Mouse (Mus musculus) embryonic fibroblast, embryonic 13.5 days (primary cell): ENCODE measurements around the gene Nop10. TPM values are rescaled to one million over a fixed set of nuclear protein-coding genes. Genes with fewer than 3 reads are reported as not detected.

Experiments used
- H3K27ac ChIP-seq: 2 replicates; pipeline ENCODE4 v1.5.1; 2012; ENCODE audit warnings: low read length, control low read depth, inconsistent platforms; ENCODE audit not compliant: insufficient read depth
- H3K4me1 ChIP-seq: 2 replicates; pipeline ENCODE4 v1.6.1; 2011; ENCODE audit warnings: low read length; ENCODE audit not compliant: control insufficient read depth, insufficient read depth
- H3K4me3 ChIP-seq: 2 replicates; pipeline ENCODE4 v1.5.1; 2011; ENCODE audit warnings: mild to moderate bottlenecking, control low read depth, low read length; ENCODE audit not compliant: insufficient read depth
- CTCF ChIP-seq: IDR thresholded peaks from 2 replicates; pipeline ENCODE4 v1.5.1; 2011; ENCODE audit warnings: mild to moderate bottlenecking, control low read depth, low read length, moderate library complexity, borderline replicate concordance; ENCODE audit not compliant: insufficient read depth
- POLR2A ChIP-seq: IDR thresholded peaks from 2 replicates; pipeline ENCODE4 v1.6.1; 2011; ENCODE audit warnings: low read depth, mild to moderate bottlenecking, control low read depth, low read length, moderate library complexity
- polyA plus RNA-seq: library from polyadenylated mRNA; stranded (reverse); fragments of >200 nt; gene quantifications from 2 replicates; pipeline ENCODE4 v1.2.4, GENCODE M21; 2011; ENCODE audit warnings: low read depth; ENCODE audit not compliant: missing spikeins, insufficient read length

Gene Nop10
- polyA plus RNA-seq, 1 experiment, result 70.7 TPM

DNA sequence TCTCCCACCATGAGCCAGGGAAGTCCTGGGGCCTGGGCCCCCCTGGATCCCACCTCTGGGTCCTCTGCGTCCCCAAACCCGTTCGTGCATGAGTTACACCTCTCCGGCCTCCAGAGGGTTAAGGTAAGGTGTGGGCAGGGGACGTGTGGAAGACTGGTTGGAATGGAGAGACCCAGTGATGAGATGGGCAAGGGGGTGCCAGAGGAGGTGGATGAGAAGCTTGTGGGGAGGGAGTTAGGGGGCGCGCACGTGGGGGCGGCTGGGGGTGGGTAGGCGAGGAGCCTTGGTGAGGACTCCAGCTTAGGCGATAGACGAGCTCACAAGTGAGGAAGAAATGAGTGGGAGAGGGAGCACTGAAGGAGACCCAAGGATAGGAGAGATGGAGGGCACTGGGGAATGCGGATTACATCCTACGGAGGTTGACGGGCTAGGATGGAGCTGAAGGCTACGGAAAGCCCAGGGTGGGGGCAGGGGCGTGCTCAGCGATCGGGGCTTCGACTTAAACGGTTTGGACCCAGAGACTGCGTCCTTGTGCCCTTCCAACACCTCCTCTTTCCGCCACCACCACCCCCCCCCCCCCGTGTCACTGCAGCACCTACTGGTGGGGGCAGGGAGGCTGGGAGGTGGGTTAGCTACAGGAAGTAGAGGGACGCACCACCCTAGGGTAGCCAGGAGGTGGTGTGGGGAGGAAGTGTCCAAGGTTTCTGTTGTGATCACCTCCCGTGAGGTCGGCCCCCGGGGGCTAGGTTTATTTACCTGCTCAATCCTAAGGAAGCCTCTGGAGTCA, 21.6 kb upstream of the Nop10 start:
- H3K4me3 ChIP-seq, result peak overlapping the region; percentile 89
- no peaks in the 10 kb centered on the region for H3K4me1 ChIP-seq
- no peak overlapping the region for H3K27ac ChIP-seq
- TF ChIP-seq POLR2A (no peak), CTCF (no peak)

DNA sequence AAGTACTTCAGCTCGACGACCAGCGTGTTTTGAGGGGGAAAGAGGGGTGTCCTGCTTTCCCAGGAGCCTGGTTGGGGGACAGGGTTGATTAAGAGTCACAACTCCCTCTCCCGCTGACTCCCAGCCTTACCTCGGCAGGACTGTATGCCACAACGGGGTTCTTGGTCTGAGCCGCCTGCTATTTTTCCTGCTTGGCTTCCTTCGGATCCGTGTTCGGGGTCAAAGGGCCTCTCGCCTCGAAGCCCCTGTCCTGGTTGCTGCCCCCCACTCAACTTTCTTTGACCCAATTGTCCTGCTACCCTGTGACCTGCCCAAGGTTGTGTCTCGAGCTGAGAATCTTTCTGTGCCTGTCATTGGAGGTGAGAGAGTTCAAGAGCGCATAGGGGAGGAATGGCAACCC, 19.9 kb upstream of the Nop10 start:
- Histone ChIP-seq H3K27ac (no peak overlapping the region), H3K4me3 (no peak overlapping the region), H3K4me1 (no peaks in the 10 kb centered on the region)
- no peak for TF ChIP-seq POLR2A
- no peak for TF ChIP-seq CTCF

DNA sequence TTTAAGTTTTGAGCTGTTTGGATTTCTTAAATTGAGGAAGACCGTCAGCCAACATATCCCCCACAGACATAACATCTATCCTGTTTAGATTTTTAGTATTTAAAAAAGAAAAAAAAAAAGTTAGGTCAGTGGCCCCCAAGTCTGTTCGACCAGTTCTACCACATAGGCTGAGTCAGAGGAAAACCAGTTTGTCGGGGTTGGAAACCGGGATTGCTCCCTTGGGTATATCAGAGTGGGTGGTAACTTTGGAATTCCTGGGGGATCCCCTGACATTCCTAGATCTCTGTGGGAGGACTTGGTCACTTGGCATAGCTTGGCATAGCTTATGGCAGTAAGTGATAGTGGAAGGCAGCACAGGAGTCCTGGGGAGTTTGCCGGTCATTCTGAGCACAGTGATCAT, 16.4 kb upstream of the Nop10 start:
- TF ChIP-seq POLR2A, result no peak
- no peak for TF ChIP-seq CTCF
- H3K27ac ChIP-seq, result no peak overlapping the region
- no peak overlapping the region for H3K4me3 ChIP-seq
- no peaks in the 10 kb centered on the region for H3K4me1 ChIP-seq

DNA sequence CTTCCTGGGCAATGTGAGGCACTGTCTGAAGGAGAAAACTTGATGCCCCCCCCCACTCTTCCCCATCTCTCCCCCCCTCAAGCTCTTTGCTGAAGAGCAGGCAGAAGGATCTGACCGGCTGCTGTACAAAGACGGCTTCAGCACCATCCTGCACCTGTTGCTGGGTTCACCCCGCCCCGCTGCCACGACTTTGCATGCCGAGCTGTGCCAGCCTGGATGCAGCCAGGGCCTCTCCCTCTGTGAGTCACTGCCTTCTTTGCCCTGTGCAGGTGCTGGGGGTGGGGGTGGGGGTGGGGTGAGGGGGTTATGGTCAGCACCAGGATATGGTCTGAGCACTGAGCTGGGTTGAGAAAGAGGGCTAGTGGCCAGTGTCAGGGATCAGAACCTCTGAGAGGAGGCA, 15.5 kb upstream of the Nop10 start:
- H3K4me1 ChIP-seq, result no peaks in the 10 kb centered on the region
- TF ChIP-seq CTCF, result no peak
- no peak for TF ChIP-seq POLR2A
- no peak overlapping the region for H3K4me3 ChIP-seq
- no peak overlapping the region for H3K27ac ChIP-seq

DNA sequence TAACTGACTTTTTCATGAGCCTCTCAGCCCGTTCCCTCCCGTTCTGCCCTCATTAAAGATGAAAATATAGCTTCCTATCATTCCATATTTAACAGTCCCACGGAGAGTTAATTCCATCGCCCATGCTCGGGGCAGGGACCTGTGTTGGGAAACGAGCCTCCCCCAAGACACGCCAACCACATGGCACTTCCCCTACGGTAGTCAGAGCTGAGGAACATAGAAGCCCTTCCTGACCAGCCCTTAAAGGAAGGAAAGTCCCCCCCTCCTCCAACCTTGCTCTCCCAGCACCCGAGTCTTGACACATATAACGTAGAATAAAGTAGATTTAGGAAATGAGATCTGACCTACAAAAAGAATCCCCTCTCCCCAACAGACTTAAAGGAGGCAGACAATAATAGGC, 14.4 kb upstream of the Nop10 start:
- no peak for TF ChIP-seq CTCF
- no peak for TF ChIP-seq POLR2A
- Histone ChIP-seq H3K4me3 (no peak overlapping the region), H3K27ac (no peak overlapping the region)

DNA sequence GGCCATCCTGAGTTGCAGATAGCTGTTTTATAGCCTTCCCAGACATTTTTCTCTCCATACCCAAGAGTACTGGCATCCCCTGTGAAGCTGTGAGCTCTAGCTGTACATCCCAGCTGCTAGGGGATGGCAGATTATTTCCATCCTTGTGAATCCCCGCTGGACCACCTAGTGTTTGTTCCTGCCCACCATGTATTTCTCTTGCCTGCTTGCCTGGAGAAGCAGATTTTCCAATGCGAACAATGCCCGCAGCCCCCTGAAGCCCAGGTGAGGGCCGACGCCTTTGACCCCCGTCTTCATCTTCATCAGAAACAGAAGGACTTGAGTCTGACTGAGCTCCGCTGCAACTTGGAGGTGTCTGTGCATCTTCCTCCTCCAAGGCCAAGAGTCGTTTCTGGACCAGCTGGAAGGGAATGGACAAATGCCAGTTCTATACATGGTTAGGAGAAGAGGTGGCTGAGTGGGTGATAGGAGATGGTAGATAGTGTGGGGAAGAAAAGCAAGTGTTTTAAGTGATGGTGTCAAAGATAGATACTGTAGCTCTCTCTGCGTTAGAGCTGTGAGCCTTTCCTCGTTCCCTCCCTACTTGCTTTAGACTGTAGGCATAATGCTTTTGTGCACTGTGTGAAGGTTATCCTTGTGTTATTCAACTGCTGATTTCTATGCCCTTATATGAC, 11.8 kb upstream of the Nop10 start:
- TF ChIP-seq POLR2A, result no peak
- TF ChIP-seq CTCF, result no peak
- no peak overlapping the region for H3K27ac ChIP-seq
- no peaks in the 10 kb centered on the region for H3K4me1 ChIP-seq
- no peak overlapping the region for H3K4me3 ChIP-seq

More for the DNA sequence above, 14.4 kb upstream of the Nop10 start:
- no peaks in the 10 kb centered on the region for H3K4me1 ChIP-seq

DNA sequence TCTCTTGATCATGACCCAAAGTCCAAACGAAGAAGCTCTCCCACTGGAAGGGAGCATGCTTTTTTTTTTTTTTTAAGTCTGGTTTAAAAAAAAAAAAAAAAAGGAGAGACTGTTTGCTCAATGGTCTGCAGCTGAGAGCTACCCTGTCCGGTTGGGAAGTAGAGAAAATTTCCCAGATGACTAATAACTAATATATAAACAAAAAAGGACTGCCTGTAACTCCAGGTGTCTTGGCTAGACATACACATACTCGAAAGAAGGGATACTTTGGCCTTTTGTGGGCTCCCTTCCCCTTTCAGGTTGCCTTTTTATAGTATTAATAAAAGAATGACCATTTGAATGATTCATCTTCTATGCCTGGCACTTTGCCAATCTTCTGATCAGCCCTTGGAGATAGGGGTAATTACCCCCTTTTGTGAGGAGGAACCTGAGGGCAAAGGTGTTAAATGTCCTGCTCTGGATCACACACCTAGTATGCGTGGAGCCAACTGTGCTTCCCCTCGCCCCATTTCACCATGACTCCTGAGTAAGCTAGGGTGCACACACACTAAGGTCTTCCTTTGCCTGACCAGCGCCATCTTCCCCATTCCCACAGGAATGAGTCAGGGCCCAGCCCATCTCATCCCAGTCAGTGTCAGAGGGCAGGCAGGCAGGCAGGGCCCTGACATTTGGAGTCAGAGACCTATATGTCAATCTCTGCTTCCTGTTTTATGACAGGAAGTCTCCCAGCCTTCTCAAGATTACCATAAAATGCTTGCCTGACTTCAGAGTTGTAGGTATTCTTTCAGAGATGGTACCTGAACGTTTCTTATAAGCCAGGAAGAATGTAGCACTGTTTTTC, 6.8 kb upstream of the Nop10 start:
- Histone ChIP-seq H3K4me3 (no peak overlapping the region), H3K27ac (no peak overlapping the region), H3K4me1 (no peaks in the 10 kb centered on the region)
- no peak for TF ChIP-seq CTCF
- no peak for TF ChIP-seq POLR2A

DNA sequence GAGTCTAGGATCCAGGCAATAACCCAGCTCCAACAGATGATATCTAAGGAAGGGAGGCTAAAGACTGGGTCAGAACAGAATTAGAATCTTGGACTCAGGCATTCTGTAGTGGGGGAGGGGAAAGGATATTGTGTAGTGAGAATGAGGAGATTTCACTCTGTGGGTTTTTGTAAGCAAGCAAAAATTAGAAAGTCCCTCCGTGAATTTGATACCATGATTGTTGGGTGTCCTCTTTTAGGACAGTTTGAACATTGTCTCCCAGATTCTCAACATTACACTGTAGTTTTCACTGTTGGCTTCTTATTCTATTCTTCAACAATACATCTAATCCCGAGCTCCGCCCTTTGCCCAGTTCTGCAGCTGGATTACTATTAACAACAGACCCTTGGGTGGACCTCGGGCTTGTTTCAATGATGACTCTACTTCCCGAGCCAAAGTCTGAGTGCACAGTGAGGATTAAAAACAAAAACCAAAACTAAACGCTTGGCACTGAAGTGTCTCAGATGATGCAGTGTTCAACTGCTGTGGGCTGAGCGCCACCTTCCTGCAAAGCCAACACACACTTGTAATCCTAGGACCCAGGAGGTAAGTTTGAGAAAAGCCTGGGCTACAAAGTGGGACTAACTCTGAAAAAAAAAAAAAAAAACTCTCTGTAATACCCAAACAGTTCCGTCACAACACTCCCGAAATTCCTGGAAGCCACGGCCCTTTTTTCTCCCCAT, 2.3 kb upstream of the Nop10 start, which contains the start of gene Nutm1:
Gene Nutm1, minus strand, starts transcription at position 51 of the 722 bp plus-strand sequence.
- Histone ChIP-seq H3K4me3 (no peak within 1 kb of the TSS), H3K27ac (no peak within 1 kb of the TSS), H3K4me1 (0 out of 2 replicates have a peak, but pooled peaks cover 3% of the 10 kb centered on the region)
- TF ChIP-seq CTCF (peak; percentile 12; the same call in 1 of the 2 replicates), POLR2A (no peak)

DNA sequence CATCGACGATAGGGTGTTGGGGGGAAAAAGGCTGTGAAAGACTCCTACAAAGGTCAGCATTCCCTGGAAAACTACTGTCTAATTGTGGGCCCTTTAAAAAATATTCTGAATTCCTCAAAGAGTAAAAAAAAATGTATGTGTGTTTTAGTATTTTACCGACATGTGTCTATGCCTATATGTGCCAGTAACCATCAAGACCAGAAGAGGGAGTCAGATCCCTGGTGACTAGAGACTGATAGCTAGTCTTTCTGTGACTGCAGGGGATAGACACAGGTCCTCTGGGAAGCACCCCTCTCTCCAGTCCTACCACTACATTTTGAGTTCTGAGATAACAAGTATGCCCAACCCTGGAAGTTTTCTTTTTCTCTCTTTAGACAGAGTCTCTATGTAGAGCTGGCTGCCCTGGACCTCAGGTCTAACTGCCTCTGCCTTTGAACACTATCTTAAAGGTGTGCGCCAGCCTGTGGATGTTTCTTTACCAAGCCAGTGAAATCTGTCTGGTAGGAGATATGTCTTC, 1.1 kb downstream of the Nop10 start:
- TF ChIP-seq CTCF (no peak), POLR2A (no peak)
- Histone ChIP-seq H3K27ac (no peak overlapping the region), H3K4me3 (peak overlapping the region; percentile 69), H3K4me1 (0 out of 2 replicates have a peak, but pooled peaks cover 3% of the 10 kb centered on the region)
